Mouse (Mus musculus): Measurements from ENCODE around the gene Olfr68.
"Not testable (repeated sequence)": the region's sequence is repeated elsewhere in the genome, so short reads cannot be mapped to it uniquely, and the experiment has no call there.

The Olfr68 gene

GRCm38 (mm10) chr7:103779598-103779997, at the start of gene Olfr68:
TSS of gene Olfr68 (minus strand) at chr7:103779698.
- no peak for DNase-seq (ENCODE audit: low spot score in 2 of 2)

DNA sequence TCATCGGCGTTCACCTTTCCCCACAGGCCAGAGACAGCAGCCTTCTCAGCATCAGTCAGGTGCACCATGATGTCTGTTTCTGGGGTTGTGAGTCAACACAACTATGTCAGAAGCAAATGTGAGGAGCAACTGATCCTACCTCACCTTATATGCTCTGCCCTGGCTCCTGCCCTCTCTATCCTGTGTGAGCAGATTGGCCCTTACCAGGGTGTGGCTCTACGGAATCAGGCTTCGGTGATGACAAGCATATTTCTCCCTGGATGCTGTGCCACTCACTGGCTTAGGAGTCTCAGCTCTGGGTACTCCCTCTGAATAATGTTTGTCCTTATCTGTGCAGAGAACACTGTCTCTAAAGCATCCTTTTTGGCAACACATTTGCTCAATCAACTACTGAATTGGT, 48.3 kb upstream of the Olfr68 start, which contains the start of gene Hbb-bs:
Hbb-bs (minus strand) TSS at position 289 of the 400 bp plus-strand sequence.
- DNase-seq (ENCODE audit: low spot score in 2 of 2): no peak

- DNase-seq (ENCODE audit: low spot score in 2 of 2): not testable (repeated sequence)
Observed at GRCm38 (mm10) chr7:103827139-103827538, 47.6 kb upstream of the Olfr68 start.

- no peak for DNase-seq (ENCODE audit: low spot score in 2 of 2)
Observed at GRCm38 (mm10) chr7:103826255-103826887, 46.9 kb upstream of the Olfr68 start.

DNA sequence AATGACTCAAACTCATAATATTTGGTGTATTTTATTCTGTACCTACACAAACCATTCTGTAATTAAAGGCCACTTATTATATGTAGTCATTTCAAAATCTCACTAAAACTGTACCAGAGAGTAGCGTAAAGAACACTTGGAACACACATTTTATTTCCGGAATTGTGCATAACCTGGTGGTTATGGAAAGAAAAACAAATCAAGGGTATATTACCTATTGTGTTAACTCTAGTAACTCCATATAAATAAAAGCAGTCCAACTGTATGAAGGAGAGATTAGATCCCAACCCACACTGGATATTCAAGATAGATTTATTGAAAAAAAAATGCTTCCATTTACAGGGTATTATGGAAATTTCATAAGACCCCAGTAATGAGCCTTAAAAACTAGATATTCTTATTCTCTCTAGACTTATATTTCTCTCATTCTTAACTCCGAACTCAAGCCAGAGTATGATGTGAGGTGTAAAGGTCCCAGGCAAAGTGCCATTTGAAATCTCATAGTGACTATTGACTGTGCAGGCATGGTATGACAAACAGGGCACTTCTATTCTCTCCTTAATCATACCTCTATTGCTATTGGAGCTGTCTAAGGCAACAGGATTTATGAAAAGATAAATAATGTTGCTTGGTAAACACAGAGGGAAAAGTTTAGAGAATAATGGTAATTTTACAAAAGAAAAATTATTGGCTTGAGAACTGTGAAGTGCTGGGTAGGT, 46.2 kb upstream of the Olfr68 start:
- DNase-seq (ENCODE audit: low spot score in 2 of 2): no peak

GRCm38 (mm10) chr7:103824597-103824996, 45.1 kb upstream of the Olfr68 start:
- DNase-seq (ENCODE audit: low spot score in 2 of 2): no peak

DNA sequence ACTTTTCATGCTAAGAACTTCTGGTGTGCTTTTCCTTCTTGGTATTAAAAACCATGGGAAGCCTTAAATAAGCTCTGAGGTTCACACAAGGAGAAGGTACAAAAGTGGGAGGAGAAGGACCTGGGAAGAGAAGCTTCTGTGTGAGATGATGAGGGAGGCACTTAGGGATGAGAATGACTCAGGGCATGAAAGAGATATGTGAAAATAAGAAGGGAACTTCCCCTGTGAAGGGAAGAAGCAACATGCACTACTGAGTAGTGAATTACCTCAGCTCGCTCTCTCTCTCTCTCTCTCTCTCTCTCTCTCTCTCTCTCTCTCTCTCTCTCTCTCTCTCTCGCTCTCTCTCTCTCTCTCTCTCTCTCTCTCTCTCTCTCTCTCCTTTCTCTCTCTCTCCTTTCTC, 35.6 kb upstream of the Olfr68 start:
- DNase-seq (ENCODE audit: low spot score in 2 of 2): not testable (repeated sequence)

DNA sequence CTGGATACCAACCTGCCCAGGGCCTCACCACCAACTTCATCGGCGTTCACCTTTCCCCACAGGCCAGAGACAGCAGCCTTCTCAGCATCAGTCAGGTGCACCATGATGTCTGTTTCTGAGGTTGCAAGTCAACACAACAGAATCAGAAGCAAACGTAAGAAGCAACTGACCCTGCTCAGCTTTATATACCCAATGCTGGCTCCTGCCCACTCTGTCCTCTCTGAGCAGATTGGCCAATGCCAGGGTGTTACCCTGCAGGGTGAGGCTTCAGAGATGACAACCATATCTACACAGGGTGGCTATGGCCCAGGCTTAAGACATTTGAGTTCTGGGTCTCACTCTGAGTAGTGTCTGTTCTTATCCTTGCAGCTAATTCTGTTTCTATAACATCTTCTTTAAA, 34.3 kb upstream of the Olfr68 start, which contains the start of gene Hbb-bt:
Hbb-bt (minus strand) TSS at position 231 of the 400 bp plus-strand sequence.
- no peak for DNase-seq (ENCODE audit: low spot score in 2 of 2)

- DNase-seq (ENCODE audit: low spot score in 2 of 2): not testable (repeated sequence)
Observed at GRCm38 (mm10) chr7:103813152-103813551, 33.7 kb upstream of the Olfr68 start.

GRCm38 (mm10) chr7:103812174-103812573, 32.7 kb upstream of the Olfr68 start:
- DNase-seq (ENCODE audit: low spot score in 2 of 2): no peak

- DNase-seq (ENCODE audit: low spot score in 2 of 2): no peak
Observed at GRCm38 (mm10) chr7:103811223-103811845, 31.8 kb upstream of the Olfr68 start.

- DNase-seq (ENCODE audit: low spot score in 2 of 2): no peak
Observed at GRCm38 (mm10) chr7:103810746-103811145, 31.2 kb upstream of the Olfr68 start.

DNA sequence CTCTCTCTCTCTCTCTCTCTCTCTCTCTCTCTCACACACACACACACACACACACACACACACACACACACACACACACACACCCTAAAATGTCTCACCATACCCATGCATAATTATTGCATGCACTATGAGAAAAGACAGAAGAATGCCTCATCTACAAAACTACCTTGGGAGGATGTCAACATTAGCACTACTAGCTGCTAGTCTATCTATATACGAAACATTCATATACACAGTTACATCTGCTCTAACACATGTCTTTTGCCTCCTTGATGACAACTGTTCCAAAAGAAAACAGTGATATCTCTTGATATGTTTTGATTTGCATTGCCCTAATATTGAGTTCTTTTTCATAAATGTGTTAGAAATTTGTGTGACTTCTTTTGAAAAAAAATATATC, 30.8 kb upstream of the Olfr68 start:
- DNase-seq (ENCODE audit: low spot score in 2 of 2): no peak

DNA sequence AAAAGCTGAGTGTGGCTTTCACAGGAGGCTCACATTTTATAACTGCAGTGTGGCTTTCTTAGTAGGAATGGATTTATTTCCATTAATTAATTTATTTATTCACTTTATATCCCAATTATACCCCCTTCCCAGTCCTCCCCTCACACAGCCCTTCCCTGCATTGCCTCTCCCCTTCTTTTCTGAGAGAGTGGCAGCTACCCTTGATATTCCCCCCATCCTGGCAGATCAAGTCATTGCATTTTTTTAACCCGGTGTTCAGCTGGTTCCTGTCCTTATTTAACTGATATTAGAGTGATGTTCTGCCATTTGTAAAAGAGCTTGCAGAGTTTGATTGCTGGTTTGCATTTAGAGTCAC, 30.3 kb upstream of the Olfr68 start:
- DNase-seq (ENCODE audit: low spot score in 2 of 2): no peak

DNA sequence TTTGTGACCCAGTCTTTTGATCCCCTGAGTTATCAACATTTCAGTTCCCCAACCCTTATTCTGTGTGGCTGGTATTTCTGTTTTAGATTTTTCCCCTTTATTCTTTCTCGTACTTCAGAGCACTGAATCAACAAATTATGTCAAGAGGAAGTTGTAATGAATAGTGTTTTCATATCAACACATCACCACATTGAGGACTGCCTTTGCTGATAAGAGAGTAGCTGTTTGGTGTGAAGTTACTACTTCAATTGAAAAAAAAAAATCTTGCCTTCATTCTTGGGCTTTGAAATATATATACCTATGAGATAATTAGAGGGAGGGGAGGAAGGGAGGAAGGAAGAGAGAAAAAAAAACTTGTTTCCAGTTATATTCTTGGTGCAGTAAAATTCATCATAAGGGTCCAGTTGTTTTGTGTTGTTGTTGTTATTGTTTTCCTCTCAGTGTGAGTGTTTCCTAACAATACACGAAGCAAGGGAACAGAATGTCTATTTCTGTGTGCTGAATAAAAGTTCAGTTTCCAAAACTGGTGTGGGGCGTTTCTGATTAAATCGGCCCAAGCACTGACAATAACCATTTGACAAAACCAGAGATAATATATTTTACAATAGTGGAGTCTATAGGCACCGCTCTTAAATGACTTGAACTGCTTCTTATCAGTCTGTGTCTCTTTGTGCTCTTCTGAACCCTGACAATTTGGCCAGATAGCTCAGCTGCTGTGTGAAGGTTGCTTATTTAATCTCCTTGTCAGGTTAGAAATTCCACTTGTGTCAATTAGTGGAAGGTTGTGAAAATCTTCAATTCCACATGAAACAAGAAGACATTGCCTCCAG, 29.7 kb upstream of the Olfr68 start:
- DNase-seq (ENCODE audit: low spot score in 2 of 2): no peak

DNA sequence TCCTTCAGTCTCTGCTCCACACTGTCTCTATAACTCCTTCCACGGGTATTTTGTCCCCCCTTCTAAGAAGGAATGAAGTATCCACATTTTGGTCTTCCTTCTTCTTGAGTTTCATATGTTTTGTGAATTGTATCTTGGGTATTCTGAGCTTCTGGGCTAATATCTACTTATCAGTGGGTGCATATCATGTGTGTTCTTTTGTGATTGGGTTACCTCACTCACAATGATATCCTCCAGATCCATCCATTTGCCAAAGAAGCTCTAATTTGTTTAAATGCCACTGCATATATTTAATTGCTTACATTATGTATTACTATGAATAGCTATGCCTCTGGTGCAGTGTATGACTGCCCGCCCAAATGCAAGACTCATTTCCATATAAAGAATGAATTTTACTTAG, 28.6 kb upstream of the Olfr68 start:
- DNase-seq (ENCODE audit: low spot score in 2 of 2): not testable (repeated sequence)

DNA sequence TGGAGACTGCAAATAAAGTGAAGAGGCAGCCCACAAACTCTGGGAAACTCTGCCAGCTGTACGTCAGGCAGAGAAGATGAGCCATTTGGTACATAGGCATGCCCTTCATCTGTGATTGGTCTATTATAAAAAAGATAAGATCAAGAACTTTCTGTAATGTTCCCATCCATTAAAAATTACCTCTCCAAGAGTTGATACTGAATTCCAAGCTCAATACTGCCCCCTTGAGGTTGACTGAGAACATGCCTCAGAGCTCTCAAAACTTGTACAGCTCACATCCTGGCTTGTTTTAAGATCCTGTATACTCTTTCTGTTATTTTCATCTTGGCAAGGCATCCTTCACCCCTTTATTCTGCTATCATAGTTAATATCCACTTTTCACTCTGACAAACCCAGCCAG, 27.4 kb upstream of the Olfr68 start:
- peak in 1 of 2 experiments; percentile 31 for DNase-seq (ENCODE audit: low spot score in 2 of 2)

DNA sequence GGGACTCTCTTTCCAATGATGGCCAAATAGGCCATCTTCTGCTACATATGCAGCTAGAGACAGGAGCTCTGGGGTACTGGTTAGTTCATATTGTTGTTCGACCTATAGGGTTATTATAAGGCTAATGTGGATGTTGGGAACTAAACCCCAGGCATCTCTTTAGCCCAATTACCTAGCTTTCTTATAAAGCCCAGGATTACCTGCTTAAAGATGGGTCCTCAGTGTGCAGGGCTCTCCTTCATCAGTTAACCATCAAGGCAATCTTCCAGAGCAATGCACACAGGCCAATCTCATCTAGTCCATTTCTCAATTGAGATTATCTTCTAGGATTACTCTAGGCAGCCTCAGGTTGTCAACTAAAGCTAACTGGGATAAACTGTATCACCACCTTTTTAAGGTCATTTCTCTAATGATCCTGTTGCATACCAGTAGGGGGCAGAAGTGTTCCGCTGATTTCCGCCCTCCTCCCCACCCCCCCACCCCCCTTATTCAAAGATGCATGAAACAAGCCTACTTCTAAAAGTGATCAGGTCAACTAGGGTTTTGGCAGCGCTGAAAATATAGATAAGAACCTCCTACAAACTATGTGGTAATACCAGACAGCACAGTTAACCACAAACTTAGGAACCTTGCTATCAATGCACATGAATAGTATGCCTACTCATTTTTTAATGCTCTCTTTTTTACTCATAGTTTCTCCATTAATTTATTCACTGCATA, 13.3 kb upstream of the Olfr68 start:
- DNase-seq (ENCODE audit: low spot score in 2 of 2): no peak

GRCm38 (mm10) chr7:103791721-103792120, 12.2 kb upstream of the Olfr68 start, which contains the start of gene Olfr67:
TSS of gene Olfr67 (minus strand) at chr7:103791821.
- DNase-seq (ENCODE audit: low spot score in 2 of 2): no peak

DNA sequence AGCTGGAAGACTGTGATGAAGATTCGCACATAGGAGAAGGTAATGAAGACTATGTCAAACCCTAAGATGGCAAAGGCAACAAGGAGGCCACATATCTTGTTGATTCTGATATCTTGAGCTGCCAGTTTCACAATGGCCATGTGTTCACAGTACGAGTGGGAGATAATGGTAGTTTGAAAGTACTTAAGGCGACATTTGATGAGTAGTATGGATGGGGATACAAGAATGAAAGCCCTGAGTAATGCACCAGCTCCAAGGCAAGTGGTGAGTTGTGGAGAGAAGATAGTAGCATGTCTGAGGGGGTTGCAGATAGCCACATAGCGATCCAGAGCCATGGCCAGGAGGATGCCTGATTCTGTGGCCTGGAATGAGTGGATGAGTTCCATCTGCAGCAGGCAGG, 1.8 kb downstream of the Olfr68 start:
- not testable (repeated sequence) for DNase-seq (ENCODE audit: low spot score in 2 of 2)

DNA sequence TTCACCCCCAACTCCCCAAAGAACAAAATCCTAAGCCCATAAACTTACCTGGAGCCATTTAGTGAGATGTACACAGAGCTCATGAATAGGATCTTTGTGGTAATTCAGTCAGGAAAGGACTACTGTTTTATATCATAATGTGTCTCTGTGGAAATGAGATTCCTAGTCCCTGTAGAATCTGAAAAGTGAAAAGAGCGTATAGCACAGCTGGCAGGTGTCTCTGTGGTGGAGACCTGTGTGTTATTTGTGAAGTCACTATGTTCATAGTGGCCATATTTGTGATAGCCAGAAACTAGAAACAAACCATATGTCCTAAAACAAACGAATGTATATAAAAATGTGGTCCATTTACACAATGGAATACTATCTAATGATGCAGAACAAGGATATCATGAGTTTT, 8.0 kb downstream of the Olfr68 start, which contains the start of gene Olfr69:
Olfr69 (minus strand) TSS at position 101 of the 400 bp plus-strand sequence.
- no peak for DNase-seq (ENCODE audit: low spot score in 2 of 2)
